In the genomic region with DNA sequence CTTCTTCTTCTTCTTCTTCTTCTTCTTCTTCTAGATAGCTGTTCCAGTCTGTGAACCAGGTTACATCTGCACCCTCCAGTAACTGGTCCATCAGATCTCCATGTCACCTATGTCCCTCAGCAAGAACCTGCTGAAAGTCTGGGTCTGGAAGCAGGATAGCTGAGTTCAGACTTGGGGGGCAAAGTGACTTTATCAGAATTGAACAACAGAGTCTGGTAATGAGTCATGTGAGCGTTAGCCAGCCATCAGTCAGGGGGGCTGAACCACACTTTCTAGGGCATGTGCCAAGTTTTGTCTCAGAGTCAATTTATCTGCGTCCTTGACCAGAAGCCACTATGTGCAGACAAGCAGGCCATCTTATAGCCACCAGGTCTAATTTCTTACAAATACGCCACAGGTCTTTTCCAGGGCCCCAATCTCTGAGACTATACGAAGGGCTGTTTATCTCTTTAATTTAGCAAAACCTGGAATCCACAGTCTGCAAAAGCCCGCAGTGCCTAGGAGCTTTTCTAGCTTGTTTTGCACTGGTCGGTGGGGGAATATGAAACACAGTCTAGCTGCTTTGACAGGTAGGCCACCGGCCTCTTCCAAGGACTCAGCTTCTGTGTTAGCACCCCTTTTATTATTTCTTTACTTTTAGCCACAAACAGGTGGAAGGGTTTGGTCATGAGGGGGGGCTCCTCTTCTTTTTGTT, we compare ENCODE assay signal across 13 mouse cellular contexts. TPM values are rescaled to one million over a fixed set of nuclear protein-coding genes. Genes with fewer than 3 reads are reported as not detected.
"Had no signal": no experiment of that assay in that cellular context is flagged by ENCODE, and none has a peak within 500 bp of the region (broad histone marks: within the 10 kb centered on the region; RNA-seq: fewer than 3 reads in every experiment).

No protein-coding gene starts in this region.

RNA-seq across cellular contexts. Expression of gene Cyp4b1, which starts 8.5 kb away (rescaled TPM):
- total RNA-seq: neutrophil, adult 5-6 weeks had no signal

RNA-seq across cellular contexts. Expression of gene Cyp4a32, which starts 55.2 kb away (rescaled TPM):
- total RNA-seq: neutrophil, adult 5-6 weeks had no signal
- polyA plus RNA-seq: neural tube, embryonic 13.5 days; neural tube, embryonic 14.5 days; neural tube, embryonic 15.5 days; small intestine, adult 2 months; spleen, adult 2 months; stomach, embryonic 14.5 days; stomach, embryonic 15.5 days; stomach, embryonic 16.5 days; testis, adult 2 months; thymus, adult 2 months; thymus, postnatal 0 days; urinary bladder, adult 2 months had no signal
